ENCODE assay signal across 9 mouse cellular contexts in the genomic region with DNA sequence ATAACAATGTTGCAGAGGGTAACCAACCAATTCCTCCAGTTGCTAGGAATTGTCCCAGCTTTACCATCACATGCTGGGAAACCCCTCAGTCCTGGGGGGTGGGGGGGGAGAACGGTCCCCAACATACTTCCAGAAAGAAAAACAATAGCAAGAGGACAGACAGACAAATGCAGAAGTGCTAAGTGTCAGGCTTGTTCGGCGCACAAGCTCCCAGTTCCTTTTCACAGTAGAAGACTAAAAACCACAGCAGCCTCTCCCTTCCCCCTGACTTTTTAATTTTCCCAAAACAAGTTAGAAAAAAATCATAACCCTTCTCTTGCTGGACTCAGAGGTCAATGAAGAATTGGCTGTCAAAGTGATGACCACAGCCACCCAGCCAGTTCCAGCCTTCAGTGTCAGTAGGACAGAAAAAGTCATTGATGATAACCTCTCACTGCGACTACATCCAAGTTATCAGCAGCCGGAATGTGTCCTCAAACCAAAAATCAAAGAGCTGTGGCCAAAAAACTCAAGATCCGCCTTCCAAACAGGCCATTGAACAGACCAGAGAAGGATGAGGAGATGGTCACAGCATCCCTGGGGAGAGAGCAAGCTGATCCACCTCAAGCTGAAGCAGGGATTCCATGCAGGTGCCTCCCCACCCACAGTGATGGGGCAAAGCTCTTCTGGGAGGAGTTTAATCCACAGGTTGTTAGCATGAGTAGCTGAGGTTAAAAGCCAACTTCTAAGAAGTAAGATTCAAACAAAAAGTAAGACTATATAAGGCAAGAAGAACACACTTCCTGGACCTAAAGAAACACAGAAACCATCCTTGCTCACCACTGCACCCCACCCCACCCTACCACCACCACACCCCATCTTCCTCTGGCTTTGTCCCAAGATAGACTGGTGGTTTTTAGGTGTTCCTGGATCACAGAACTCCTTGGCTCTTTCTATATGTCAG. TPM values are rescaled to one million over a fixed set of nuclear protein-coding genes. Genes with fewer than 3 reads are reported as not detected.
DNase-seq lines count a peak whose midpoint lies in the region; ATAC-seq lines count a peak whose summit lies in the region.
"Had no signal": no experiment of that assay in that cellular context is flagged by ENCODE, and none has a peak within 500 bp of the region (broad histone marks: within the 10 kb centered on the region; RNA-seq: fewer than 3 reads in every experiment).

No protein-coding gene starts in this region.

- peaks cover 43% of the 10 kb centered on the region for H3K27me3 ChIP-seq in liver, embryonic 12.5 days (replicated peaks)
- no peaks in the 10 kb centered on the region for H3K27me3 ChIP-seq in limb, embryonic 10.5 days (ENCODE audit: low read depth, poor library complexity, severe bottlenecking)
- no peaks in the 10 kb centered on the region; the same call in 1 of the 2 replicates for H3K27me3 ChIP-seq in splenic B cell, adult 2 months (ENCODE audit: control insufficient read depth, insufficient read depth, low read length, poor library complexity, severe bottlenecking)

- H3K4me3 ChIP-seq in liver, embryonic 12.5 days = no peak overlapping the region
- H3K4me3 ChIP-seq in brown adipose tissue, adult 24 weeks (ENCODE audit: insufficient read depth, low read depth, low read length) = peak overlapping the region; percentile 10; the same call in 1 of the 2 replicates
- H3K4me3 ChIP-seq in limb, embryonic 10.5 days = peak overlapping the region; percentile 96; the same call in 1 of the 2 replicates
- H3K4me3 ChIP-seq: left cerebral cortex, adult 2 months had no signal

- H3K9ac ChIP-seq in liver, embryonic 12.5 days = no peak overlapping the region

- 32% methylated on average over 6 of the region's 6 CpGs for WGBS in liver, embryonic 12.5 days (ENCODE audit: insufficient replicate concordance)
- 87% methylated on average over 6 of the region's 6 CpGs for WGBS in limb, embryonic 10.5 days

- no peaks in the 10 kb centered on the region for H3K9me3 ChIP-seq in liver, embryonic 12.5 days (replicated peaks)
- H3K9me3 ChIP-seq in limb, embryonic 10.5 days (replicated peaks) = no peaks in the 10 kb centered on the region

- no peaks in the 10 kb centered on the region for H3K36me3 ChIP-seq in liver, embryonic 12.5 days
- no peaks in the 10 kb centered on the region for H3K36me3 ChIP-seq in limb, embryonic 10.5 days
- 0 out of 2 replicates have a peak, but pooled peaks cover 1% of the 10 kb centered on the region for H3K36me3 ChIP-seq in splenic B cell, adult 2 months (ENCODE audit: control insufficient read depth, insufficient read depth, low read length, poor library complexity, severe bottlenecking)

- peak overlapping the region; percentile 91 for H3K4me2 ChIP-seq in liver, embryonic 12.5 days

- no peak overlapping the region for H3K27ac ChIP-seq in liver, embryonic 12.5 days
- H3K27ac ChIP-seq in brown adipose tissue, adult 24 weeks (replicated peaks; ENCODE audit: low read depth, low read length) = peak overlapping the region; percentile 26
- no peak overlapping the region for H3K27ac ChIP-seq in limb, embryonic 10.5 days
- H3K27ac ChIP-seq: left cerebral cortex, adult 2 months had no signal

- DNase-seq in liver = no peak
- DNase-seq in limb, embryonic 10.5 days (ENCODE audit: low spot score) = no peak
- peak; percentile 53 for DNase-seq in splenic B cell, adult 2 months (ENCODE audit: low read depth, low spot score)
- no peak for DNase-seq in urinary bladder, postnatal 10 days (ENCODE audit: low spot score)
- DNase-seq in urinary bladder, postnatal 14 days (ENCODE audit: low spot score) = no peak
- DNase-seq: adrenal gland, adult 2 months had no signal

- no peak for ATAC-seq in liver, embryonic 12.5 days

- H3K4me1 ChIP-seq in liver, embryonic 12.5 days = peaks cover 33% of the 10 kb centered on the region
- H3K4me1 ChIP-seq in brown adipose tissue, adult 24 weeks (ENCODE audit: control insufficient read depth, insufficient read depth, insufficient read length, low read length) = peaks cover 4% of the 10 kb centered on the region
- H3K4me1 ChIP-seq in limb, embryonic 10.5 days = peaks cover 47% of the 10 kb centered on the region

RNA-seq across cellular contexts. Expression of gene Ankrd44, which starts 2.5 kb away (rescaled TPM):
- polyA plus RNA-seq in liver, embryonic 12.5 days (2016; fragmentation: Nextera tagmentation; extraction: Ambion mirVana) = 4.5 and 6.1 TPM in 2 replicates
- 8.4 and 12.5 TPM in 2 replicates for polyA plus RNA-seq in brown adipose tissue, adult 24 weeks (2012; ENCODE audit: insufficient read depth, insufficient read length, missing spikeins)
- polyA plus RNA-seq in limb, embryonic 10.5 days (2016; fragmentation: Nextera tagmentation; extraction: Ambion mirVana) = 20.1 and 23.7 TPM in 2 replicates
